Mouse (Mus musculus) embryo, embryonic 11.5 days (tissue): ENCODE results near the gene Eepd1.

ENCODE experiments used
- DNase-seq: peaks from one replicate; pipeline ENCODE4 v3.0.0-alpha.2; 2012; ENCODE audit warnings: low read depth, low spot score

The Eepd1 gene

GRCm38 (mm10) chr9:25532105-25532504, 50.8 kb downstream of the Eepd1 start:
- DNase-seq, result no peak

DNA sequence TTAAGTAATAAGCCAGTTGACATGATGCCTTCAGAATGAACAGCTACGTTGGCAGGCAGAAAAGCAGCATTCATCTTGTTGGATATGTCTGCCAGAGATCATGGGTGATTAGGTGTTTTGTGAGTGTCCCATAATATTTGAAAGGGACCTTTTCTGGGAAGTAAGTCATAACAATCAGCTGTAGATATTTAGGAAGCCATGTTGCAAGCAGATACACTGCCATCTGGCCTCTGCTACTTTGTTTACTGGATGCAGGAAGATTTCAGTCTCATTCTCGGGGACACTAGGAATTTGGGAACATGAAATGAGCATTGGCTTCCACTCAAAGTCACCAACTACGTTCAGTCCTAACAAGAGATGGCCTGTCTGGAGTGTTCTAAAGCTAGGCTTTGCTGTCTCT, 54.1 kb downstream of the Eepd1 start:
- DNase-seq, result no peak

GRCm38 (mm10) chr9:25539461-25539860, 58.1 kb downstream of the Eepd1 start:
- no peak for DNase-seq

DNA sequence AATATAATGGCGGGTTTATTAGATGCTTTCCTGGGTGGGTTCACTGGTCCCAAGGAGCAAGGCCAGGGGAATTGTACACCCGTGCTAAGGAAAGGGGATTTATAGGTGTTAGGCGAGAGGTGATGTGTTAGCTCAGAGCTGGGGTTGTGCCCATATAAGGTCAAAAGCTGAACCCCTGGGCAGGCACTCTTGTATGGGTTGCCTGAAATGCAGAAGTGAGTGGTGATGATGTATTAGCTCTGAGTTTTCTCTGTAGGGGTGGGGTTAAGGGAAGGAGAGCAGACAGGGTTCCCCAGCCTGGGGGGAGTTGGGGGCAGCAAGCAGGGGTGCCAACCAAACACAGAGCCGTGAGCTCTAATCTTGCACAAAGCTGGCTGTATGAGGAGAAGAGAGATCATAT, 60.0 kb downstream of the Eepd1 start:
- DNase-seq, result no peak

- DNase-seq, result no peak
Observed at GRCm38 (mm10) chr9:25545212-25545611, 63.9 kb downstream of the Eepd1 start.

DNA sequence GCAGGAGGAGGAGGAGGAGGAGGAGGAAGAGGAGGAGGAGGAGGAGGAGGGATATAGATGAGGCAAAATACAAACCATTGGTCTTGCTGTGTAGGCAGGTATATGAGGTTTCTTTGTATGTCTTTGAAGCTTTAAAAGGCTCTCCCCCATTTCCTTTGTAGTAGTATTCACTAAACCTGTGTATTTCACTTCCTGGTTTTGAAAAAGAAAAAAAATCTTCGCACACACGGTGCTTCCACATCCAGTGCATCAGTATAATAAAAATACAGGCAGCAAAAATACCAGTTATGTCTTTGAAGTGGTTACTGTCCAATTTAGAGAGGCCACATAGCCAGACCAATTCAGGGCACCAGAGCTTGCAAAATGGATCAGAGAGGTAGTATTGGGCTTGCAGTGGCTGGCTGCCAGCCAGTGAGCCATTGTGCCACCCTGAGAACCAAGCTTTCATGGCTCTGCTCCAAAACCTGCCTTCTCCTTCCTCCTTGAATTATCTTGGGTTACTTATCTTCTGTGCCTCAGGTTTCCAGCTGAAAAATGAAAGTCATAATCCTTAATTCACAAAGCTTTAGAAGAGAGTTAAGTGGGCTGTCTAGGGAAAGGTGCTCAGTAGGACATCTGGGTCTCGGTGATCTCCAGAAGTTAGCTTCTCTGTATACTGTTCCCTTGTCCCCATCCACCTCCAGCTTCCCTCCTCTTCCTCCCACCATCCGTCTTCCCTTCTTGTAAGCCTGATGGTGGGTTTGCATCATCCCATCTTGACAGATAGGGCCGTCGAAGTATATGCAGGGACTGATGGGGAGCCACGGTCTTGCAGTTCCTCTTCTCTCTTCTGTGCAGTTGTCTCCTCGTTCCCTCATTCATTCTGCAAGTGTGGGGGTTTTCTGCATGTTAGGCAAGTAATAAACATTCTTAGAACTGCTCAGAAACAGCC, 68.0 kb downstream of the Eepd1 start:
- no peak for DNase-seq

- no peak for DNase-seq
Observed at GRCm38 (mm10) chr9:25550196-25550595, 68.8 kb downstream of the Eepd1 start.

GRCm38 (mm10) chr9:25552532-25552931, 71.2 kb downstream of the Eepd1 start:
- DNase-seq, result no peak

- DNase-seq, result no peak
Observed at GRCm38 (mm10) chr9:25554246-25554803, 73.0 kb downstream of the Eepd1 start.

GRCm38 (mm10) chr9:25555261-25555660, 73.9 kb downstream of the Eepd1 start:
- DNase-seq, result no peak

DNA sequence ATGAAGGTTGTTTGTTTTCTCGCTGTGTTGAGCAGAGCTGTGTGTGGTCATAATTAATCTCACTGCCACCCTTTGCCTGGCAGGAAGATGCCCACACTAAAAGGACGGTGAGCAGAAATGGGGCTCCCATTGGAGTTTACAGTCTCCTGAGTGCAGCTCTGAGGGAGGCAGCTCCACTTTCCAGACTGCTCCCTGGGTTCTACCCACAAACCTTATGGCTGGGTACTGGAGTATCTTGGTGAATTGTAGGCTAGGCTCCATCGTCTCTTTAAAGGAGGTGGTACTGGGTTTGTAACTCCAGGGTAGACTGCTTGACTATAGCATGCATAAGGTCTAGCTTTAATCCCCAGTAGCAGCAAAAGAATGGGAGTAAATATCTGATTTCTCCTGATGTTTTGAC, 74.7 kb downstream of the Eepd1 start:
- DNase-seq, result no peak

DNA sequence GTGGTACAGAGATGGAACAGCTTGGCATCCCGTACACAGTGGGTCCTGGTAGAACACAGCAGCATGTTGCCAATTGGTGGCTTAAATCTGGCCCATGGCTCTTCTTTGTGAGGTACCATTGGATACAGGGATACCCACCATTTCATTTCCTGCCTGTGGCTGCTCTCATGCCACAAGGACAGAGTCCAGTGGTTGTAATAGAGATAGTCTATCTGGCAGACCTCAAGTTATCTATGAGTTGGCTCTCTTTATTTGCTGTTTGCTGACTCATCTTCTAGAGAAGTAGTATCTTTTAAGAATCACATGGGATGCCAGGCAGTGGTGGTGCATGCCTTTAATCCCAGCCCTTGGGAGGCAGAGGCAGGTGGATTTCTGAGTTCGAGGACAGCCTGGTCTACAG, 76.0 kb downstream of the Eepd1 start:
- DNase-seq, result no peak

- no peak for DNase-seq
Observed at GRCm38 (mm10) chr9:25558834-25559233, 77.5 kb downstream of the Eepd1 start.

GRCm38 (mm10) chr9:25560016-25560758, 78.8 kb downstream of the Eepd1 start:
- DNase-seq, result no peak

DNA sequence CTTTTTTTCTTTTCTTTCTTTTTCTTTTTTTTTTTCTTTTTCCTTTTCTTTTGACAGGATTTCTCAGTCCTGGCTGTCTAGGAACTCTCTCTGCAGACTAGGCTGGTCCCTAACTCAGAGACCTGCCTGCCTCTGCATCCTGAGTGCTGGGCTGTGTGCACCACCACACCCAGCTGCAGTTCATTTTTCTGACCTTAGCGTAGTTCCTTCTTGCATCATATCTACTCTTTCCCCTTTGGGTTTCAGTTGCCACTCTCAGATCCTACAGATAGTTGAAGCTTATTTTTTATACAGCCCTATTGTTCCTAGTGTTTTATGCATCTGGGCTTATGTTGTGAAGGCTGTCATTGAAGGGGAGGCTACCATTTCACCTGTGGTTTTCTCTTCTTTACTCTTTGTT, 79.8 kb downstream of the Eepd1 start:
- DNase-seq, result no peak

DNA sequence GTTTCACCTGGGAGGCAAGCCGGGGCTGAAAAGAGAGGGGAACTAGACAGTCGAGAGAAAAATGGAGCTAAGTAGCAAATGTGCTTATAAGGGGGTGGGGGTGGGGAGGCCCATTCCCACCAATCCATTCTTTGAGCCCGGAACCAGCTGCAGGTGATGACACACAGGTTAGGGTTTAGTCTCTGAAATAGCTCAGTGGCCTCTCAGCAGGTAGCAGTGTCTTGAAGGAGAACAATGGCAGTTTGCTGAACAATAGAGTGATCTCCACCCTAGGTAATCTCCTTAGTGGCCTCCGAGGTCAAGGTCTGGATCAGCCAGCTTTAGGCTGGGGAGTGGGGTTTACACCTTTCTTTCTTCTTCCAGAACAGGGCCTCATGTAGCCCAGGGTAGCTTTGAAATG, 82.5 kb downstream of the Eepd1 start:
- DNase-seq, result no peak

GRCm38 (mm10) chr9:25567071-25567470, 85.7 kb downstream of the Eepd1 start:
- DNase-seq, result no peak

GRCm38 (mm10) chr9:25568783-25569182, 87.4 kb downstream of the Eepd1 start:
- DNase-seq, result no peak

DNA sequence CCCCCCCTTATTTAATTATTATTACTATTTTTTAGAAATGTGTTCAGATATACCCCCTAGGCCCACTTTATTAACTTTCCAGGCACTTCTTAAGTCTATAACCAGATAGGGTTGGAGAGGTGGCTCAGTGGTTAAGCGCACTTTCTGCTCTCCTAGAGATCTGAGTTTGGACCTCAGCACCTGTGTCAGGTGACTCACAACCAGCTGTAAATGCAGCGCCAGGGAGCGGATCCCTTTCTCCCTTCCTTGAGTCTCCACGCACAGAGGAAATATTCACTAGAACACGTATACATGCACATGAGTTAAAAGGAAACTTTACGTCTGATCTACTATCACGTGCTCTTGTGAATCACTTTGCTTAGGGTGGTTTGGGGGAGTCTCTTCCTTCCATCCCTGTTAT, 88.7 kb downstream of the Eepd1 start:
- no peak for DNase-seq

GRCm38 (mm10) chr9:25570436-25570835, 89.1 kb downstream of the Eepd1 start:
- no peak for DNase-seq

DNA sequence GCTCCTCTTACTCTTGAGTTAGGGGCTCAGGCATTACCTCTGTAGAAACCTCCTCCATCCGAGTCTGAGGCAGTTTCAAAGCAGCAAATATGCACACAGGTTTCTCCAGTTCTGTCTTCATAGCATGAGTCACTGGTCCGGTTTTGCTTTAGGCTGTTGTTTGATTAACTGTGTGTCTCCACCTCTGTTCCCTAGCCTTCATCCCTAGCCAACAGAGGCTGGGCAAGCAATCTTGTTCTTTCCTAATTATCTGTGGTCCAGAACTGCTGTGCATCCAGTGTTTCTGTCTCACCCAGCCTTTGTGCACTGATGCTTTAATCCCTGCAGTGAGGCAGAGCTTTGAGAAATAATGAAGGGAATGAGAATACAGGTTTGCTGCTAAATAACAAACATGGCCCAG, 90.0 kb downstream of the Eepd1 start:
- no peak for DNase-seq

DNA sequence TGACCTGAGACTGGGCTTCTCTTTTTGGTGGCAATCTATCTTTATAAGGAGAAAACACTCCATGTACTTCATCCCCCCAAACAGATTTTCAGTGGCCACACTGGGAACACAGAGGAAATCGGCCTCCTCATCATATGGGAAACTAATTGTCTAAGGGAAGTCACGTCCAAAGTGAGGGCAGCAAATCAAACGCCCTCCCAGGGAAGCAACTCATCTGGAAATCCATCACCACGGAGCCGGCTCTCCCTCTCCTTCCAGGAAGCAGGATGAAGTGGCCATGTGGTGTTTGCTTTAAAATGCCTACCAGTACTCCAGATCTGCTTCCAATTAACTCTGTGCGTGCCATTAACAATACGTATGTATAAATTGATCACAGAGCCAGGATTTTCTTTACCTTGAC, 92.4 kb downstream of the Eepd1 start:
- peak; percentile 29 for DNase-seq

DNA sequence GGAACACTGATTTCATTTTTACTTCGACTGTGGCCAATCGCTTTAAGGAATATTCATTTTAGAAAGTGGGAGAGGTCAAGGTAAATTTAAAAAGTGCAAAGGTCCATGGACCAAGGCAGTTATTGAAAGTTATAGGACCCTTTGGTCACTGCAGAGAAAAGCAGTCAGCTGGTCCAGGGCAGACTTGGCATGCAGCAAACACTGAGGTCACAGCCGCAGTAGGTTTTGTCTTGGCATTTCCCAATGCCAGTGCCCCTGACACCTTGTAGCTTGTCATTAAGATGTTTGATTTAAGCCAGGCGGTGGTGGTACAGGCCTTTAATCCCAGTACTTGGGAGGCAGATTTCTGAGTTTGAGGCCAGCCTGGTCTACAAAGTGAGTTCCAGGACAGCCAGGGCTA, 92.8 kb downstream of the Eepd1 start:
- no peak for DNase-seq
